Mouse (Mus musculus) bone marrow macrophage, adult 2 months (primary cell): ENCODE measurements around the gene Gm20388.

Experiments
- CTCF ChIP-seq: IDR thresholded peaks from 2 replicates; pipeline ENCODE4 v1.5.1; 2012; ENCODE audit warnings: low read depth, mild to moderate bottlenecking, low read length, moderate library complexity
- POLR2A ChIP-seq: IDR thresholded peaks from 2 replicates; pipeline ENCODE4 v1.6.1; 2012; ENCODE audit warnings: mild to moderate bottlenecking, low read depth, low read length, borderline replicate concordance

DNA sequence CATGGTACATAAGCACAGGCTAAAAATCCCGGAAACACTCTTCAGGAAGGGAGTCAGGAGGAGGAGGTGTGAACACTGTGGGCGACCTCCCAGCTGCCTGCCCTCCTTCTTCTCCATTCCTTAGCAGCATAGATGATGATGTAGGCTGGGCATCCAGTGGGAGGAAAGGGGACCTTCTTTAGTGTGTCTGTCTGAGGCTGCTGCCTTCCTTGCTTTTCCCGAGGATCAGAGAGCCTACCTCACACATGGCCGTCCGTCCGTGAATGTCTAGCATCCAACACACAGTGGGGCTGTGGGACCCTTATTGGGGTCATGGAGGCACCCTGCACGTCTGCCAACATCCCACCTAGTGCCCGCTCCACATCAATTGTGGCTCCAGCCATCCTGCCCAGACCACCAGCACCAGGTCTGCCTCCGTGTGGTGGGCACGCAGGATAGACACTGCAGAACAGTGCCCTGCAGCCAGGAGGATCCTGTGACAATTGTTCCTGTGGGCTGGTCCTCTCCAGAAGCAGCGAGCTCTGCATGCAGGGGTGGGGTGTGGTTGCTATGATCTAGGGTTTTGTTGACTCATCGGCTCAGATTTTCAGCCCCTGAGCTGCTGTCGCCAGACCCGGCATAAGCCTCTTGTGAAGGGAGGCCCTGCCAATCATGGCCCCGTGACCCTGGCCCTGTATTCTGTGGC is 2174.2 kb downstream of the Gm20388 start:
- TF ChIP-seq CTCF: no peak
- TF ChIP-seq POLR2A: no peak
